Mouse (Mus musculus): ENCODE measurements at regions not wholly inside any gene's neighbourhood (a gene's known extent, or its start where the extent isn't known, plus 50 kb on each side); places are given as distances from the start of the nearest gene placed in this dataset.

GRCm38 (mm10) chr15:44896220-44896619 is 4762.1 kb downstream of the 9330182O14Rik start:
- no peaks in the 10 kb centered on the region for H3K27me3 ChIP-seq (replicated peaks)
- H3K9me3 ChIP-seq = no peaks in the 10 kb centered on the region
- peaks cover 3% of the 10 kb centered on the region; the same call in 1 of the 2 replicates for H3K4me1 ChIP-seq
- H3K36me3 ChIP-seq (replicated peaks; ENCODE audit: low read length) = no peaks in the 10 kb centered on the region
- TF ChIP-seq GATA1 (IDR thresholded peaks at IDR 0.05; ENCODE audit: borderline replicate concordance, low read length) = no peak
- no peak for TF ChIP-seq FLI1 (IDR thresholded peaks at IDR 0.05; ENCODE audit: low read length)
- H3K4me3 ChIP-seq (replicated peaks) = no peak overlapping the region

GRCm38 (mm10) chr15:44897572-44897971 is 4763.4 kb downstream of the 9330182O14Rik start:
- Histone ChIP-seq H3K27me3 (replicated peaks) (no peaks in the 10 kb centered on the region), H3K4me1 (peaks cover 3% of the 10 kb centered on the region; the same call in 1 of the 2 replicates)
- no peak for TF ChIP-seq FLI1 (IDR thresholded peaks at IDR 0.05; ENCODE audit: low read length)
- no peak for TF ChIP-seq GATA1 (IDR thresholded peaks at IDR 0.05; ENCODE audit: borderline replicate concordance, low read length)

GRCm38 (mm10) chr15:44907133-44907532 is 4773.0 kb downstream of the 9330182O14Rik start:
- no peak for TF ChIP-seq GATA1 (IDR thresholded peaks at IDR 0.05; ENCODE audit: borderline replicate concordance, low read length)
- TF ChIP-seq FLI1 (IDR thresholded peaks at IDR 0.05; ENCODE audit: low read length) = no peak
- Histone ChIP-seq H3K36me3 (replicated peaks; ENCODE audit: low read length) (no peaks in the 10 kb centered on the region), H3K4me1 (no peaks in the 10 kb centered on the region), H3K27me3 (replicated peaks) (no peaks in the 10 kb centered on the region), H3K9me3 (no peaks in the 10 kb centered on the region), H3K4me3 (replicated peaks) (no peak overlapping the region)

More at GRCm38 (mm10) chr15:44897572-44897971, 4763.4 kb downstream of the 9330182O14Rik start:
- Histone ChIP-seq H3K4me3 (replicated peaks) (no peak overlapping the region), H3K9me3 (no peaks in the 10 kb centered on the region), H3K36me3 (replicated peaks; ENCODE audit: low read length) (no peaks in the 10 kb centered on the region)

GRCm38 (mm10) chr15:44913434-44913833 is 4779.3 kb downstream of the 9330182O14Rik start:
- no peaks in the 10 kb centered on the region for H3K9me3 ChIP-seq
- no peak for TF ChIP-seq FLI1 (IDR thresholded peaks at IDR 0.05; ENCODE audit: low read length)
- TF ChIP-seq GATA1 (IDR thresholded peaks at IDR 0.05; ENCODE audit: borderline replicate concordance, low read length) = no peak

GRCm38 (mm10) chr15:44915005-44915404 is 4780.8 kb downstream of the 9330182O14Rik start:
- no peaks in the 10 kb centered on the region for H3K36me3 ChIP-seq (replicated peaks; ENCODE audit: low read length)
- no peak overlapping the region for H3K4me3 ChIP-seq (replicated peaks)
- TF ChIP-seq GATA1 (IDR thresholded peaks at IDR 0.05; ENCODE audit: borderline replicate concordance, low read length) (no peak), FLI1 (IDR thresholded peaks at IDR 0.05; ENCODE audit: low read length) (no peak)
- no peaks in the 10 kb centered on the region for H3K27me3 ChIP-seq (replicated peaks)
- H3K4me1 ChIP-seq = no peaks in the 10 kb centered on the region
- H3K9me3 ChIP-seq = no peaks in the 10 kb centered on the region

More at GRCm38 (mm10) chr15:44913434-44913833, 4779.3 kb downstream of the 9330182O14Rik start:
- H3K4me3 ChIP-seq (replicated peaks) = no peak overlapping the region
- no peaks in the 10 kb centered on the region for H3K36me3 ChIP-seq (replicated peaks; ENCODE audit: low read length)
- no peaks in the 10 kb centered on the region for H3K27me3 ChIP-seq (replicated peaks)
- no peaks in the 10 kb centered on the region for H3K4me1 ChIP-seq

GRCm38 (mm10) chr15:44916479-44916878 is 4782.3 kb downstream of the 9330182O14Rik start:
- TF ChIP-seq FLI1 (IDR thresholded peaks at IDR 0.05; ENCODE audit: low read length) = no peak
- TF ChIP-seq GATA1 (IDR thresholded peaks at IDR 0.05; ENCODE audit: borderline replicate concordance, low read length) = no peak
- Histone ChIP-seq H3K36me3 (replicated peaks; ENCODE audit: low read length) (no peaks in the 10 kb centered on the region), H3K9me3 (no peaks in the 10 kb centered on the region), H3K4me3 (replicated peaks) (no peak overlapping the region), H3K4me1 (no peaks in the 10 kb centered on the region), H3K27me3 (replicated peaks) (no peaks in the 10 kb centered on the region)

- H3K36me3 ChIP-seq (replicated peaks; ENCODE audit: low read length) = no peaks in the 10 kb centered on the region
- H3K4me3 ChIP-seq (replicated peaks) = no peak overlapping the region
- no peak for TF ChIP-seq FLI1 (IDR thresholded peaks at IDR 0.05; ENCODE audit: low read length)
- TF ChIP-seq GATA1 (IDR thresholded peaks at IDR 0.05; ENCODE audit: borderline replicate concordance, low read length) = no peak
- no peaks in the 10 kb centered on the region for H3K9me3 ChIP-seq
- H3K4me1 ChIP-seq = no peaks in the 10 kb centered on the region
- H3K27me3 ChIP-seq (replicated peaks) = no peaks in the 10 kb centered on the region
Observed at GRCm38 (mm10) chr15:44924686-44925085, 4790.5 kb downstream of the 9330182O14Rik start.

- no peak for TF ChIP-seq GATA1 (IDR thresholded peaks at IDR 0.05; ENCODE audit: borderline replicate concordance, low read length)
- TF ChIP-seq FLI1 (IDR thresholded peaks at IDR 0.05; ENCODE audit: low read length) = no peak
- Histone ChIP-seq H3K4me1 (no peaks in the 10 kb centered on the region), H3K4me3 (replicated peaks) (no peak overlapping the region), H3K9me3 (no peaks in the 10 kb centered on the region), H3K36me3 (replicated peaks; ENCODE audit: low read length) (no peaks in the 10 kb centered on the region), H3K27me3 (replicated peaks) (no peaks in the 10 kb centered on the region)
Observed at GRCm38 (mm10) chr15:44927058-44927457, 4792.9 kb downstream of the 9330182O14Rik start.

GRCm38 (mm10) chr15:44948626-44949025 is 4814.5 kb downstream of the 9330182O14Rik start:
- Histone ChIP-seq H3K4me1 (no peaks in the 10 kb centered on the region), H3K27me3 (replicated peaks) (no peaks in the 10 kb centered on the region), H3K4me3 (replicated peaks) (no peak overlapping the region), H3K9me3 (peaks cover 28% of the 10 kb centered on the region), H3K36me3 (replicated peaks; ENCODE audit: low read length) (no peaks in the 10 kb centered on the region)
- TF ChIP-seq GATA1 (IDR thresholded peaks at IDR 0.05; ENCODE audit: borderline replicate concordance, low read length) (no peak), FLI1 (IDR thresholded peaks at IDR 0.05; ENCODE audit: low read length) (no peak)

- Histone ChIP-seq H3K9me3 (peaks cover 28% of the 10 kb centered on the region), H3K36me3 (replicated peaks; ENCODE audit: low read length) (no peaks in the 10 kb centered on the region), H3K4me1 (no peaks in the 10 kb centered on the region), H3K27me3 (replicated peaks) (no peaks in the 10 kb centered on the region), H3K4me3 (replicated peaks) (peak overlapping the region; percentile 17)
- TF ChIP-seq GATA1 (IDR thresholded peaks at IDR 0.05; ENCODE audit: borderline replicate concordance, low read length) (no peak), FLI1 (IDR thresholded peaks at IDR 0.05; ENCODE audit: low read length) (no peak)
Observed at GRCm38 (mm10) chr15:44950952-44951642, 4816.9 kb downstream of the 9330182O14Rik start.
